Mouse (Mus musculus): ENCODE measurements around the gene Matn3.

The Matn3 gene

GRCm38 (mm10) chr12:8947714-8948464, at the start of gene Matn3:
TSS of gene Matn3 (plus strand) at chr12:8947929.
- peak; percentile 47 to 54 for DNase-seq

GRCm38 (mm10) chr12:8898879-8899785, 48.6 kb upstream of the Matn3 start:
- no peak for DNase-seq

DNA sequence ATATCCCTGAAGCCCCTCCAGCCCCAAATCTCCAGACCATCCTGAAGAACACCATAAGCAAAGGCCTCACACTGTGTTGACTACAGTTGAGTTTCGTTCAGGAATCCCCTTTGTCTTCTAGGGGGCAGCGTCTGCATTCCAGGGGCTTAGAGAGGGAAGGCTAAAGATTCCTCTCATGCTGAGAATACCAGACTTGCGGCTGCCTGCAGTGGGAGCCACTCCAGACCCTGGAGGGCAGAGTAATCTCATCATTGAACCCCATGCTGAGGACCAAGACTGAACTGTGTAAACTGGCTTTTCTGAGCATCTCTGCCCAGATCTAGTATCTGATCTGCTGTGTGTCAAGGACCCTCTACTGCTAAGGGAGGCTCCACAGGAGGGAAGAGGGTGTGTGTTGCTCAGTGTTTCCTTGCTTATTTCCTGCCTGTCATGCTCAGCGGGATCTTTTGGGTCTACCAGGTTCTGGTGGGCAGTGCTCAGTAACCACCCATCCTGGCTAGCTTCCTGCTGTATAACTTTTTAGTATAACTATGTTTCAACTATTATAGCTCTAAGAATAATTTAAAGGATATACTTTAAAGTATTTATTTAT, 47.5 kb upstream of the Matn3 start:
- DNase-seq = no peak

GRCm38 (mm10) chr12:8900919-8901663, 46.6 kb upstream of the Matn3 start:
- no peak for DNase-seq

GRCm38 (mm10) chr12:8901934-8902333, 45.8 kb upstream of the Matn3 start:
- DNase-seq = no peak

DNA sequence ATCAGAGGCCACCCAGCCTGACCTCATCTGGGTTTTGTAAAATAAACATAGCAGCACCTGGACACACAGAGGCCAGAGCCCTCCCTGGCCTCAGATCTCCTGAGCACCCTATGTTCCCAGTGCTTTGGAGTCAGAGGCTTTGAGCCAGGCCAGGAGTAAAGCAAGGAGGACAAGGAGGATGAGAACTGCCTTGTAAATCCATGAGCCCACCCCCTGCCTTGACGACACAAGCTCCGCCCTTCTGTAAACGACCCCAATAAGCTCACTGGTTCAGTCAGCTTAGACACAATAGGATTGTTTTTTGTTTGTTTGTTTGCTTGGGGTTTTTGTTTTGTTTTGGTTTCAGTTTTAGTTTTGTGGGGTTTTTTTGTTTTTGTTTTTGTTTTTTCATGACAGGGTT, 45.2 kb upstream of the Matn3 start:
- DNase-seq = no peak

DNA sequence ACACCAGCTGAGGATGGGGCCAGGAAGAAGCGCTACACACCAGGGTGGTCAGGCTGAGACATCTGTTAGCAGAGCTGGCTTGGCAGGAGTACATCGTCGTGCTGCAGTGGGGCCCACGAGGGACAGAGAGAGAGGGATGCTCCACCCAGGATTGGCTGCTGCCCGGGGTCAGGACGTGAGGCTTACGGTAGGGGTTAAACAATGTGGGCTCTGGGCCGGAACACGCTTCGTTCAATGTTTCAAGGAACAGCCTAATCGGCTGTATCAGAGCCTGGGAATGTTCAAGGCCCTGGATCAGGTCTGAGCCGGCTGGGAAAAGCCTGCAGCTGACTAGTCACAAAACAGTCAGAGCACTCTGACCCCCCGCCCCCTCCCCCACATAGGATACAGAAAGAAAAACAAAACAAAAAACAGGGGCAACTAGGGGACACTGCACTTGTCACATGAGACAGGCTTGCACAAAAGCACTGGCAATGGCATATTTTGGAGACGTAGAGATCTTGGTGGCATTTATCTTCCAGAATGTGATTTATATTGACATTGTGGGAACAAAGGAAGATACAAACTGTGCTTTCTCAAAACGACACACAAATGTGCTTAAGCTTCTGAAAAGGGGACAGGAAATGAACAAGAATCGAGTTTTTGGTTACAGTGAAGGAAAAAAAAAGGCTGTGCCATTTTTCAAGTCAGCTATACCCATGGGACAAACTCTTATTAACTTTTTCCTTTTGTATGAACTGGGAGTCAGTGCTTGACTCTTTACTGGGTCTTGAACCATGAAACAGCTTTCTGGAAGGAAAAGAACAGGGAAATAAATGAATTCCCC, 34.7 kb upstream of the Matn3 start:
- peak; percentile 34 to 35 for DNase-seq

GRCm38 (mm10) chr12:8913701-8914340, 33.9 kb upstream of the Matn3 start:
- peak; percentile 54 to 60 for DNase-seq

DNA sequence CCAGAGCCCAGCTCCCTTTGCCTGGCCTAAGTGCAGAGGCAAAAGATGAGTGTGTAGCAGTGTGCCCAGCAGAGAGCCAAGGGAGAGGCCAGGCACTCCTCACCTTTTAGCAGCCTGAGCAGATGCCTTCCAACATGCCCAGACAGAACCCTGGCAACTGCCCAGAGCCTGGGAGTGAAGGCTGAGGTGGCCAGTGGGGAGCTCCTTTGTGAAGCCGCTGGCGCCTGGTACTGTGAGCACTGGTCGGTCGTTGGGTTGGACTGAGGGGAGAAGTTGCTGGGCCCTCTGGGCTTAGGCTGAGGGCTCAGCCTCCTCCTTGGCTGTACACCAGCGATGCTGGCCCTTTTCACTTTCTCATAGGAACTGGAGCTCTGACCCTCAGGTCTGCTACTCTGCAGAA, 31.4 kb upstream of the Matn3 start:
- DNase-seq = peak; percentile 53 to 68

GRCm38 (mm10) chr12:8919231-8919630, 28.5 kb upstream of the Matn3 start:
- no peak for DNase-seq

DNA sequence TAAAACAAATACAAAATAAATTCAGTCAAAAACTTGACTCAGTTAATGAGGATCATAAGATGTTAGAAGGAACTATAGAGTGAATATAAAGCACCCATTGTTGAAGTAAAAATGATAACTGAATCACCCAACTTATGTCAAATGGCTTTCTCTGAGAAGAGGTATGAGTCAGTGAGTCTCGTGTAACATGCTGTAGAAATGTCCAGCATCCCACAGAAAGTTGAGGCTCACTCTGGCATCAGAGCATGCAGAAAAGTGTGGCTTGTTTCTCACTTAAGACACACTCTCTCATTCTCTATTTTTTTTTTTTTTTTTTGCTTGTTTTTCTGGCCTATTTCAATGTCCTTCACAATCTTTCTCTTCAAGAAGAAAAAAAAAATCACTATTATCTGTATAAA, 26.7 kb upstream of the Matn3 start:
- no peak for DNase-seq

DNA sequence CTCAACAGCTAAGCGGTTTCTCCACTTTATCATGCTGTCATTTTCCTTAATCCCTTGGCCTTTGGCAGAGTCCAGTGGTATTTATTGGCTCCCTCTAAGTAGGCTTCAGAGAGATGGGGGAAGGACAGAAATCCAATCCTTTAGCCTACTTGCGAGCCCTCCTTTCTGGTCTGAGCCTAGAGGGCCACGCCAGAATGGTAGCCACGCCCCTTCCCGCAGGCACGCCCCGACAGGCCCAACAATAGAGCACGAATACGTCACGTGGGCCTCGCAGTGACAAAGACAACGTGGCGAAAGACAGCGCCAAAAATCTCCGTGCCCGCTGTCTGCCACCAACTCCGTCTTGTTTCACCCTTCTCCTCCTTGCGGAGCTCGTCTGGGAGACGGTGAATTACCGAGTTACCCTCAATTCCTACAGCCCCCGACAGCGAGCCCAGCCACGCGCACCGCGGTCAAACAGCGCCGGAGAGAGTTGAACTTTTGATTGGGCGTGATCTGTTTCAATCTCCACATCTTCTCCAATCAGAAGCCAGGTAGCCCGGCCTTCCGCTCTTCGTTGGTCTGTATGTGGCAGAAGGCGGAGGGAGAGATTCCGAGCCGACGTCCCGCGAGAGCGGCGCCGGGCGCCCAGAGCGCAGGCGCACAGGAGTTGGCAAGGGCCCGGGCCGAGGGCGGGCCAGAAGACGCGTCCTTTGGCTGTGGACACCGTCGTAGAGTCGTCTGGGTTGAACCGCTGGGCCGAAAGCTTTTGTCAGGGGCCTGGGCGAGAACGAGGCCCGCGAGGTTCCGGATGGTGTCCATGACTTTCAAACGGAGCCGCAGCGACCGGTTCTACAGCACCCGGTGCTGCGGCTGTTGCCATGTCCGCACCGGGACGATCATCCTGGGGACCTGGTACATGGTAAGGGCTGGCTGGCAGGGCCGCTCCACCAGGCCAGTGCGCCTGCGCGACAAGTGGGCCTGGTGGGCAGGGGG, 26.0 kb upstream of the Matn3 start, which contains the start of gene Laptm4a:
Gene Laptm4a (plus strand): TSS at position 271 of the 975 bp plus-strand sequence.
- DNase-seq = peak; percentile 98

GRCm38 (mm10) chr12:8922369-8923124, 25.2 kb upstream of the Matn3 start:
- DNase-seq = peak in 1 of 2 experiments; percentile 16

DNA sequence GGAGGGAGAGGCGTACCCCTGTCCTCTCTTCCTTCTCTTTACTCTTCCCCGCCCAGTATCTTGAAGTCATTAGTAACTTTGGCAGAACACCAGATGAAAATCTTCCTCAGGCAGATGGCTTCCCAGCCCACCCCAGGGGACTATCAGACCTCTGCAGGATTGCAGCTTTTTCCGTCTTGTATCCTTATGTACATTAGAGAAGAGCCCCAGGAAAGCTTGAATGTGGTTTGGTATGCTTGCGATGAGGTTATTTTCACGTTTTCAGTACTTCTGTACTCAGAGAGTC, 24.7 kb upstream of the Matn3 start:
- peak in 1 of 2 experiments; percentile 43 for DNase-seq

DNA sequence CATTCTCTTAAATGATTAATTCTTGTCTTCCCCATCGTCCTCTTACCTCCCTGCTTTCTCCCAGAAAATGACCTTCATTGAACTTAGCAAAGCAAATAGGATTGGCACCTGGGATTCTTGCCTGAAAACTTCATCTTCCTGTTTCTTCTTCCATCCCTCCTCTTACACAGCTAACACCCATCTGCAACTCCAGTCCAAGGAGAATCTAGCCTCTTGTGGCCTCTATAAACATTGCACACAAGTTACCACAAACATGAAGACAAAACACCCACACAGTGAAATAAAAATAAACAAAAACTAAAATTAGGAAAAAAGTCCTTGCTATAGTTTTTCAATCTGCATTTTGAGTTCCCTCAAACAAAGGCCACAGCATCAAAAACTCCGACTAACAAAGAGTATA, 24.1 kb upstream of the Matn3 start:
- DNase-seq = no peak

GRCm38 (mm10) chr12:8927652-8928051, 20.1 kb upstream of the Matn3 start:
- DNase-seq = no peak

DNA sequence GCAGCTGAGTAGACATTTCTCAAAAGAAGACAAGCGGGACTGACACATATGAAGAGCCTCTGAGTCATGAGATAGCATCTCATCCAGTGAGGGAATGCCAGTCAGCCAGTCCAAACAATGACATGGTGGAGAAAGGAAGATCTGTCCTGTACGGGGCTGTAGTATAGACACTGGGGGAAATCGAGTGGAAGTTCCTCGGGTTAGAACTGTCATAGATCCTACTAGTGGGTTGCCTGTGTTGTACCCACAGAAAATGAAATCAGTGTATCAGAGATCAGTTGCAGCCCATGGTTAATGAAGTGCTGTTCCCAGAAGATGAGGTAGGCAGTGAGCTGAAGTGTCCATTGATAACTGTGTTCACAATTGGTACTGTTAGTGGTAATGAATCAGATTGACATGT, 19.0 kb upstream of the Matn3 start:
- no peak for DNase-seq

- no peak for DNase-seq
Observed at GRCm38 (mm10) chr12:8931083-8931482, 16.6 kb upstream of the Matn3 start.

GRCm38 (mm10) chr12:8935349-8935748, 12.4 kb upstream of the Matn3 start:
- no peak for DNase-seq

All from cerebellum, postnatal 14 days (tissue).